Mouse (Mus musculus) midbrain, embryonic 14.5 days (tissue): ENCODE results near the gene Plekho1. TPM values are rescaled to one million over a fixed set of nuclear protein-coding genes. Genes with fewer than 3 reads are reported as not detected.

Source experiments
- ATAC-seq: fragments of 200-750 bp; cut with Nextera tagmentation; 2 replicates; pipeline ENCODE4 v1.8.0; 2017; ENCODE audit warnings: moderate number of reproducible peaks, moderate library complexity; ENCODE audit not compliant: low FRiP score, low TSS enrichment
- DNase-seq: peaks from one replicate; pipeline ENCODE4 v3.0.0-alpha.2; 2015
- H3K27ac ChIP-seq: fragments of 300-500 bp; sonication (generic); replicated peaks from 2 replicates; pipeline ENCODE4 v1.5.1; 2014; ENCODE audit warnings: mild to moderate bottlenecking, low read depth, low read length, moderate library complexity
- H3K27me3 ChIP-seq: fragments of 300-500 bp; sonication (generic); 2 replicates; pipeline ENCODE4 v1.6.1; 2014; ENCODE audit warnings: low read length, control low read depth, mixed read lengths; ENCODE audit not compliant: control insufficient read depth, insufficient read depth
- H3K36me3 ChIP-seq: fragments of 300-500 bp; sonication (generic); 2 replicates; pipeline ENCODE4 v1.6.1; 2014; ENCODE audit warnings: low read length, control low read depth; ENCODE audit not compliant: control insufficient read depth, insufficient read depth
- H3K4me1 ChIP-seq: fragments of 300-500 bp; sonication (generic); 2 replicates; pipeline ENCODE4 v1.6.1; 2014; ENCODE audit warnings: mild to moderate bottlenecking, antibody characterized with exemption, low read length, control low read depth; ENCODE audit not compliant: control insufficient read depth, insufficient read depth
- H3K4me2 ChIP-seq: fragments of 300-500 bp; sonication (generic); 2 replicates; pipeline ENCODE4 v1.6.1; 2014; ENCODE audit warnings: mild to moderate bottlenecking, low read length, moderate library complexity
- H3K4me3 ChIP-seq: fragments of 300-500 bp; sonication (generic); replicated peaks from 2 replicates; pipeline ENCODE4 v1.5.1; 2014; ENCODE audit warnings: low read depth, low read length
- H3K9ac ChIP-seq: fragments of 300-500 bp; sonication (generic); replicated peaks from 2 replicates; pipeline ENCODE4 v1.6.1; 2014; ENCODE audit warnings: mild to moderate bottlenecking, low read length, moderate library complexity
- H3K9me3 ChIP-seq: fragments of 300-500 bp; sonication (generic); 2 replicates; pipeline ENCODE4 v1.6.1; 2016; ENCODE audit warnings: low read length, control low read depth, mixed read lengths; ENCODE audit not compliant: control insufficient read depth
- WGBS: fragments of 180-500 bp; shearing (Covaris S2); extraction: QIAGEN DNeasy Blood & Tissue Kit; methylation state at CpG from one replicate; pipeline ENCODE4 v1.1.7; 2014; 5-methylcytosine and 5-hydroxymethylcytosine counted together
- polyA plus RNA-seq: library from polyadenylated mRNA; unstranded; fragments of >200 nt; fragmentation: Nextera tagmentation; extraction: Ambion mirVana; gene quantifications from 2 replicates; pipeline ENCODE4 v1.2.1, GENCODE M21; 2014

The Plekho1 gene
- polyA plus RNA-seq, 1 experiment from 2014 or later, result 63.5 TPM

GRCm38 (mm10) chr3:95988969-95989368, 6.8 kb downstream of the Plekho1 start:
- DNase-seq, result no peak
- no peak overlapping the region for H3K9ac ChIP-seq
- H3K36me3 ChIP-seq, result peaks cover 48% of the 10 kb centered on the region

GRCm38 (mm10) chr3:95988138-95988537, 7.7 kb downstream of the Plekho1 start:
- H3K4me2 ChIP-seq, result no peak overlapping the region
- no peak overlapping the region for H3K4me3 ChIP-seq
- H3K27ac ChIP-seq, result no peak overlapping the region
- peaks cover 27% of the 10 kb centered on the region for H3K4me1 ChIP-seq
- no peaks in the 10 kb centered on the region for H3K9me3 ChIP-seq
- ATAC-seq (no peak), DNase-seq (no peak)
- WGBS, result 100% methylated on average over 1 of the region's 1 CpGs
- H3K36me3 ChIP-seq, result peaks cover 48% of the 10 kb centered on the region
- H3K9ac ChIP-seq, result no peak overlapping the region
- H3K27me3 ChIP-seq, result no peaks in the 10 kb centered on the region

More at GRCm38 (mm10) chr3:95988969-95989368, 6.8 kb downstream of the Plekho1 start:
- Histone ChIP-seq H3K4me3 (no peak overlapping the region), H3K4me1 (peaks cover 35% of the 10 kb centered on the region), H3K27me3 (no peaks in the 10 kb centered on the region), H3K9me3 (no peaks in the 10 kb centered on the region), H3K4me2 (no peak overlapping the region), H3K27ac (no peak overlapping the region)
- no peak for ATAC-seq
- 70% methylated on average over 10 of the region's 10 CpGs for WGBS

GRCm38 (mm10) chr3:95987386-95988110, 8.3 kb downstream of the Plekho1 start:
- H3K9ac ChIP-seq, result no peak overlapping the region
- peaks cover 45% of the 10 kb centered on the region for H3K36me3 ChIP-seq
- H3K4me3 ChIP-seq, result no peak overlapping the region
- H3K27me3 ChIP-seq, result no peaks in the 10 kb centered on the region
- peaks cover 22% of the 10 kb centered on the region for H3K4me1 ChIP-seq
- ATAC-seq (no peak), DNase-seq (no peak)
- WGBS, result 85% methylated on average over 6 of the region's 6 CpGs
- no peak overlapping the region for H3K27ac ChIP-seq
- H3K9me3 ChIP-seq, result no peaks in the 10 kb centered on the region
- H3K4me2 ChIP-seq, result no peak overlapping the region

GRCm38 (mm10) chr3:95986984-95987383, 8.8 kb downstream of the Plekho1 start:
- peaks cover 17% of the 10 kb centered on the region for H3K4me1 ChIP-seq
- H3K36me3 ChIP-seq, result peaks cover 39% of the 10 kb centered on the region
- H3K27ac ChIP-seq, result no peak overlapping the region
- no peak for DNase-seq
- H3K9ac ChIP-seq, result no peak overlapping the region
- H3K4me3 ChIP-seq, result no peak overlapping the region
- no peak for ATAC-seq
- no peaks in the 10 kb centered on the region for H3K9me3 ChIP-seq
- WGBS, result 75% methylated on average over 4 of the region's 4 CpGs
- H3K27me3 ChIP-seq, result no peaks in the 10 kb centered on the region
- H3K4me2 ChIP-seq, result no peak overlapping the region

GRCm38 (mm10) chr3:95986001-95986622, 9.7 kb downstream of the Plekho1 start:
- Histone ChIP-seq H3K4me2 (peak overlapping the region; percentile 48), H3K27me3 (no peaks in the 10 kb centered on the region), H3K4me3 (peak overlapping the region; percentile 19), H3K27ac (peak overlapping the region; percentile 90), H3K4me1 (peaks cover 17% of the 10 kb centered on the region), H3K9me3 (no peaks in the 10 kb centered on the region), H3K9ac (peak overlapping the region; percentile 51), H3K36me3 (peaks cover 31% of the 10 kb centered on the region)
- ATAC-seq (no peak), DNase-seq (peak; percentile 74)
- 2% methylated on average over 21 of the region's 21 CpGs for WGBS

- H3K4me1 ChIP-seq, result peaks cover 17% of the 10 kb centered on the region
- 4% methylated on average over 12 of the region's 12 CpGs for WGBS
- peak overlapping the region; percentile 90 for H3K27ac ChIP-seq
- no peaks in the 10 kb centered on the region for H3K27me3 ChIP-seq
- DNase-seq, result peak; percentile 83
- no peaks in the 10 kb centered on the region for H3K9me3 ChIP-seq
- peaks cover 24% of the 10 kb centered on the region for H3K36me3 ChIP-seq
- ATAC-seq, result peak; percentile 87
- peak overlapping the region; percentile 51 for H3K9ac ChIP-seq
- peak overlapping the region; percentile 48 for H3K4me2 ChIP-seq
- peak overlapping the region; percentile 19 for H3K4me3 ChIP-seq
These were observed 10.4 kb downstream of the Plekho1 start for GRCm38 (mm10) chr3:95985209-95986000.

GRCm38 (mm10) chr3:95982129-95982528, 13.7 kb downstream of the Plekho1 start:
- Histone ChIP-seq H3K4me1 (peaks cover 17% of the 10 kb centered on the region), H3K4me2 (no peak overlapping the region), H3K9me3 (no peaks in the 10 kb centered on the region), H3K27ac (no peak overlapping the region), H3K27me3 (no peaks in the 10 kb centered on the region), H3K4me3 (no peak overlapping the region), H3K9ac (no peak overlapping the region), H3K36me3 (no peaks in the 10 kb centered on the region)
- DNase-seq (no peak), ATAC-seq (no peak)
- WGBS, result 91% methylated on average over 4 of the region's 4 CpGs

GRCm38 (mm10) chr3:95980276-95980970, 15.4 kb downstream of the Plekho1 start:
- Histone ChIP-seq H3K36me3 (no peaks in the 10 kb centered on the region), H3K4me2 (no peak overlapping the region), H3K27ac (no peak overlapping the region), H3K4me1 (peaks cover 3% of the 10 kb centered on the region), H3K27me3 (no peaks in the 10 kb centered on the region), H3K9ac (no peak overlapping the region), H3K9me3 (no peaks in the 10 kb centered on the region), H3K4me3 (no peak overlapping the region)
- ATAC-seq (no peak), DNase-seq (no peak)
- 86% methylated on average over 12 of the region's 12 CpGs for WGBS
